Mouse (Mus musculus): Measurements from ENCODE around the gene Slc5a4b.
"Not testable (repeated sequence)": the region's sequence is repeated elsewhere in the genome, so short reads cannot be mapped to it uniquely, and the experiment has no call there.

Slc5a4b gene

GRCm38 (mm10) chr10:76110861-76111260, at the start of gene Slc5a4b:
Gene Slc5a4b (minus strand): TSS chr10:76110961.
- DNase-seq (ENCODE audit: low spot score) = no peak

DNA sequence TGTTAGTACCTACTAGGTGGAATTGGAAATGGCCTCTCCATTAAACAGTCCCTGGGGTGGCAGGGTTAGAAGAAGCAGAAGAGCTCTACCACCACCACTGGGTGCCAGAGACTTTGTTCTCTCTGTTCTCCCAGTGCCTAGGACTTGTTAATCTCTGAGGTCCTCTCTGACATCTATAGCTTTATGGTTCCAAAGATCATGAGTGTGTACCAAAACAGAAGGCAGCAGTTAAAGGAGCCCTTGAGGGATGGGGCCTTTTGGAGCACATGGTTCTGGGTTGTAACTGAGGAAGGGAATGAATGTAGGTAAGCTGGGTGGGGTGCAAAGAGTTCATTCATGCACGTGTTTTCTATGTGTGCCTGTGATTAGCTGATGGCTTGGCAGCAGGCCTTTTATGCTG, 47.2 kb upstream of the Slc5a4b start:
- DNase-seq (ENCODE audit: low spot score) = no peak

DNA sequence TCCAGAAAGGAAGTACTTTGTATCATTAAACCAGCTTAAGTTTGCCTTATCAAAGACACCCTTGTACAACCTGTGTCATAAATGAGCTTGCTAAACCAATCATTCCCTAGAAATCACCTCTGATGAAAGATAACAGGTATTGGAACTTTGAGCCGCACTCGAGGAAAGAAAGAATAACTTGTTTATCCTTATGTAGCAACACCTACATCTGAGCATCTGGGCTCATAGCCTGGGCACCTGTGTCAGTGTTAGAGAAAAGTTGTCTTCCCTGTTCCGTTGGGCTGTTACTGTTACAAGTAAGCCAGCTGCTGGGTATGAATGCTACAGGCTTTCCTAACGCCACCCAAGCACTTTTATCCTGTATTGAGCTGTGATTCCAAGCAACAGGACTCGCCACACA, 46.8 kb upstream of the Slc5a4b start:
- DNase-seq (ENCODE audit: low spot score) = no peak

DNA sequence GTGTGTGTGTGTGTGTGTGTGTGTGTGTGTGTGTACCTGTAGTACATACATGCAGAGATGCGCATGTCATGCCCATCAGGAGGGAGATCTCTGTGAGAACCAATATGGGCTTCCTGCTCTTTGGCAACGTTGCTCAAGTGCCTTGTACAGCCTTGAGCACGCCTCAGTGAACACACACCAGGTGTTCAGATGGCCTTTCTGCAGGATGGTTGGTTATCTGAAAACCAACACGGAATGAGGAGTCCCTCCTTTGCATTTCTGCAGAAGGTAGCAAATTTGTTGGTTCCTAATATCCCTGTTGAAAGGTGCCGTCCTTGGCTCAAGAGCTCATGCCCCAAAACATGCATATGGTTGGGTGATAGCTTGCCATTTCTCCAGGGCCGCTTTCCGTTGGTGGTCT, 45.1 kb upstream of the Slc5a4b start:
- DNase-seq (ENCODE audit: low spot score) = no peak

- DNase-seq (ENCODE audit: low spot score) = no peak
Observed at GRCm38 (mm10) chr10:76147278-76147677, 36.5 kb upstream of the Slc5a4b start, which contains the start of gene Slc5a4a. Gene Slc5a4a (plus strand): TSS chr10:76147451.

- DNase-seq (ENCODE audit: low spot score) = no peak
Observed at GRCm38 (mm10) chr10:76146846-76147245, 36.1 kb upstream of the Slc5a4b start.

GRCm38 (mm10) chr10:76136318-76136717, 25.6 kb upstream of the Slc5a4b start:
- DNase-seq (ENCODE audit: low spot score) = no peak

DNA sequence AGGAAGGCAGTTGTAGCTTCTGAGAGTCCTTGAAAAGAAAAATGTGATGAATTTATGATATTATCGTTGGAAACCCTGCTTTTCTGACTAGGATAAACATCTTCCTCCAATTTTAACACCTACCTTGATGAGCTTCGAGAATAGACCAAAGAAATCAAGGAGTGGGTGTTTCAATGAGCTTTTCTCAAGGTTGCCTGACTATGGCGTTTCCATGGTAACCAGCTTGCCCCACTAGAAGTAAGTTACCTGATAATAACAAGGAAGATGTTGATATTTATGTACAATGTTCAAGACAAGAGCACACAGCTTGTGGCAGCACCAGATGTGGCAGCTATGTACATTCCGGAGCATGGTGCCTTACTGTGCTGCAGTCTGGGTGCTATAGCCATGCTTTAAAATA, 21.7 kb upstream of the Slc5a4b start:
- no peak for DNase-seq (ENCODE audit: low spot score)

DNA sequence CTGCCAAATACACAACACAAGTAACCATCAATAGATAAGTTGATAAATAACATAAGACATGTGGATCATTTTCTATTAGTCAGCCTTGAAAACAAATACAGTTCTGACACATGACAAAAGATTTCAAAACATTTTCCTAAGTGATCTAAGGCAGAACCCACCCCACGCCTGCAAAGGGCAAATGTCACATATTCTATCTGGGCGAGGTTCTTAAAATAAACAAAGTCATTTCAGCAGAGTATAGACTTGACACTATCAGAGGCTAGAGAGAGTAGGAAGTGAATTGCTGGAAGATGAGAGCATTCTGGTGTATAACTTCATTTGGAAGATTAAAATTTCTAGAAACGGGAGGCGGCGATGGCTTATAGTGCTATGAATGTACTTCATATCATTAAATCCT, 10.7 kb upstream of the Slc5a4b start:
- DNase-seq (ENCODE audit: low spot score) = no peak

- DNase-seq (ENCODE audit: low spot score) = no peak
Observed at GRCm38 (mm10) chr10:76120124-76120711, 9.5 kb upstream of the Slc5a4b start.

- no peak for DNase-seq (ENCODE audit: low spot score)
Observed at GRCm38 (mm10) chr10:76118741-76119140, 8.0 kb upstream of the Slc5a4b start.

GRCm38 (mm10) chr10:76117966-76118365, 7.2 kb upstream of the Slc5a4b start:
- peak; percentile 75 for DNase-seq (ENCODE audit: low spot score)

DNA sequence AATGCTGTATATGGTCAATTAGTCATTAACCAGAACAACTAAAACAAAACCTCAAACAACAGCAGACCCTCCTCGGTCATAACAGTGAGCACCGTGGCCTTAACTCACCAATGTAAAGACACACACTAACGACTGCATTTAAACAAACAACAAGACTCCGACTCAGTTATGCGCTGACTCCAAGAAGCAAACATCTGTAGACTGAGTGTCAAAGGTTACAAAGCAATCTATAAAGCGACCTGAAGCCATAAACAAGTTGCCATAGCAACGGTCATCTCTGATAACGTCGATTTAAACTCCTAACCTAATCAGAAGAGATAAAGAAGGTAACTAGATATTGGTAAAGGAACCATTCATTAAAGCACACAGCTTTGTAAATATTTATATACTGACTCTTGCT, 13.4 kb downstream of the Slc5a4b start:
- DNase-seq (ENCODE audit: low spot score) = no peak

- DNase-seq (ENCODE audit: low spot score) = no peak
Observed at GRCm38 (mm10) chr10:76096580-76096979, 14.2 kb downstream of the Slc5a4b start.

GRCm38 (mm10) chr10:76077008-76077407, 33.8 kb downstream of the Slc5a4b start:
- DNase-seq (ENCODE audit: low spot score) = not testable (repeated sequence)

DNA sequence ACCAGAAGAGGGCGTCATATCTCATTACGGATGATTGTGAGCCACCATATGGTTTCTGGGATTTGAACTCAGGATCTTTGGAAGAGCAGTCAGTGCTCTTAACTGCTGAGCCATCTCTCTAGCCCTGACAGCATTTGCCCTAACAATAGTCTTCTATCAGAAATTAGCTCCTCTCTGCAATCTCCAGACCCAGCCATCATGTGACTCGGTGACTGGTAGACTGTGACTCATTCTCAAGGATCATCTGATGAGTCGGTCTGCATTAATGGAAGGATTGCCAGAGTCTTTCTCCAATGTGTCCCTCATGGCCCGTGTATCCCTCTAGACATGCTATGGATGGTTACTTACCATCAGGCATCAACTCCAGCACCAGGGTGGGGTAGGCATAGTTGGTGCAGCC, 38.7 kb downstream of the Slc5a4b start:
- DNase-seq (ENCODE audit: low spot score) = not testable (repeated sequence)

GRCm38 (mm10) chr10:76067674-76068613, 42.8 kb downstream of the Slc5a4b start:
- no peak for DNase-seq (ENCODE audit: low spot score)

- DNase-seq (ENCODE audit: low spot score) = no peak
Observed at GRCm38 (mm10) chr10:76062439-76062838, 48.3 kb downstream of the Slc5a4b start.

- DNase-seq (ENCODE audit: low spot score) = no peak
Observed at GRCm38 (mm10) chr10:76051860-76052259, 58.9 kb downstream of the Slc5a4b start.

DNA sequence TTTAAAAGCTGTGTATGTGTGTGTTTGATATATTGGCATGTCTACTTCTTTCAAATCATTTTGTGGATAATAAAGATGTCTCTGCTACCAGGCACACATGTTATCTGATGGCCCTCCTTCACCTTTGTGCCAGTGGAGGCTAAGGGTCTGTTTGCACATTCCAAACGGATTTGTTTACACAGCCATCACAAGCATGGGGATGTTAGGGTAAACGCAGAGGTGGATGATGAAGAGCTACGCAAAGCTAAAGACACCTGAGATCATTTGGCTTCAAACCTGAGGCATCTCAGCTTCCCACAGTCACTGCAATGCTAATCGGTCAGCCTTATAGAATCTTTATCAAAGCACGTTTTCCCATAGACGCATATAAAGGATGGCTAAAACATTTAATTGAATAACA, 61.8 kb downstream of the Slc5a4b start:
- DNase-seq (ENCODE audit: low spot score) = no peak

DNA sequence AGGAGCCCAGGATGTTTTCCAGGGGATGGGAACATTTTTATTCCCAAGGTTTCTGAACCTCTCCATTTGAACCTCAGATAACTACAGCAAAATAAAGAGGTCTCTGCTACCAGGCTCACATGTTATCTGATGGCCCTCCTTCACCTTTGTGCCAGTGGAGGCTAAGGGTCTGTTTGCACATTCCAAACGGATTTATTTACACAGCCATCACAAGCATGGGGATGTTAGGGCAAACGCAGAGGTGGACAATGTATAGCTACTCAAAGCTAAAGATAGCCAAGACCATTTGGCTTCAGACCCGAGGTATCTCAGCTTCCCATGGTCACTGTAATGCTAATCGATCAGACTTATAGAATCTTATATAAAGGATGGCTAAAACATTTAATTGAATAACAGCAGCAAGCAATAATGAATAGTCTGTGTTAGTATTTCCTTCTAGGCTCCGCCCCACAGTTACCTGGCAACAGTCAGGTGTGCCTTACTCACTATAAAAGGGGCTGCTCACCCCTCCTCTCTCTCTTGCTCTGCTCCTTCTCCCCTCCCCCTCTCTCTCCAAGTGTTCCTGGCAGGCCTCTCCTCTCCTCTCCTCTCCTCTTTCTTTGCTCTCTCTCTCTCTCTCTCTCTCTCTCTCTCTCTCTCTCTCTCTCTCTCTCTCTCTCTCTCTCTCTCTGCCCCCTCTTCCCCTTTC, 63.4 kb downstream of the Slc5a4b start:
- DNase-seq (ENCODE audit: low spot score) = no peak

DNA sequence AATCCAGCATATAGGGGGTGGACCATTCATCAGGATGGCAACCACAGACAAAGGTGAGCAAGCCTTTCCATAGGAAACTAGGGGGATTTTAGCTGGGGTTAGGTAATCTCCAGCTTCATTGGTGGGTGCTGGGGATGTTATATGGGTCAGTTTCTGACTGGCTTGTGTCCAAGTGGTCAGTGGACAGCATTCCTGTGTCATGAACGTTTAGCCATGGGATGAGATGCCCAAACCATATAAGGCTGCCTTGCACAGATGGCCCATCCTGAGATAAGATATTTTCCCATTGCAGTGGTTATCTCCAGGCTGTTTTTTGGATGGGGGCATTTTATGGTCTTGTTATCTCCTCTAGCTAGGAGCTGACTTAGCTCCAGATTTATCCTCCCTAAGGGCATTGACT, 64.0 kb downstream of the Slc5a4b start:
- DNase-seq (ENCODE audit: low spot score) = no peak

GRCm38 (mm10) chr10:76045343-76045742, 65.4 kb downstream of the Slc5a4b start:
- DNase-seq (ENCODE audit: low spot score) = no peak

All from ovary, postnatal 36 days (tissue).